Mouse (Mus musculus) forebrain, postnatal 0 days (tissue): Measurements from ENCODE around the gene Cpm. TPM values are rescaled to one million over a fixed set of nuclear protein-coding genes. Genes with fewer than 3 reads are reported as not detected.

Experiments
- ATAC-seq: fragments of 200-750 bp; cut with Nextera tagmentation; 2 replicates; pipeline ENCODE4 v1.8.0; 2017; ENCODE audit warnings: mild to moderate bottlenecking, moderate library complexity
- DNase-seq: peaks from one replicate; pipeline ENCODE4 v3.0.0-alpha.2; 2015
- H3K27ac ChIP-seq: fragments of 300-500 bp; sonication (generic); 2 replicates; pipeline ENCODE4 v1.5.1; 2014; ENCODE audit warnings: low read depth, mild to moderate bottlenecking, antibody characterized with exemption, low read length, moderate library complexity, mixed read lengths
- H3K27me3 ChIP-seq: fragments of 300-500 bp; sonication (generic); 2 replicates; pipeline ENCODE4 v1.6.1; 2014; ENCODE audit warnings: mild to moderate bottlenecking, low read length, mixed read lengths; ENCODE audit not compliant: insufficient read depth
- H3K36me3 ChIP-seq: fragments of 300-500 bp; sonication (generic); 2 replicates; pipeline ENCODE4 v1.6.1; 2014; ENCODE audit warnings: mild to moderate bottlenecking, moderate library complexity; ENCODE audit not compliant: insufficient read depth
- H3K4me1 ChIP-seq: fragments of 300-500 bp; sonication (generic); 2 replicates; pipeline ENCODE4 v1.6.1; 2014; ENCODE audit warnings: antibody characterized with exemption; ENCODE audit not compliant: insufficient read depth
- H3K4me2 ChIP-seq: fragments of 300-500 bp; sonication (generic); 2 replicates; pipeline ENCODE4 v1.6.1; 2014; ENCODE audit warnings: low read depth, mild to moderate bottlenecking, moderate library complexity
- H3K4me3 ChIP-seq: fragments of 300-500 bp; sonication (generic); 2 replicates; pipeline ENCODE4 v1.5.1; 2014; ENCODE audit warnings: low read depth, low read length, mixed read lengths
- H3K9ac ChIP-seq: fragments of 300-500 bp; sonication (generic); 2 replicates; pipeline ENCODE4 v1.6.1; 2014; ENCODE audit warnings: mild to moderate bottlenecking
- H3K9me3 ChIP-seq: fragments of 300-500 bp; sonication (generic); 2 replicates; pipeline ENCODE4 v1.6.1; 2016; ENCODE audit warnings: low read length
- CTCF ChIP-seq: sonication (generic); IDR thresholded peaks from 2 replicates; pipeline ENCODE4 v1.5.1; 2016; ENCODE audit warnings: antibody characterized with exemption, control low read depth, low read depth
- WGBS: fragments of 180-500 bp; shearing (Covaris S2); extraction: QIAGEN DNeasy Blood & Tissue Kit; methylation state at CpG from one replicate; pipeline ENCODE4 v1.1.7; 2014; 5-methylcytosine and 5-hydroxymethylcytosine counted together
- polyA plus RNA-seq: library from polyadenylated mRNA; unstranded; fragments of >200 nt; fragmentation: Nextera tagmentation; extraction: Ambion mirVana; gene quantifications from 2 replicates; pipeline ENCODE4 v1.2.1, GENCODE M21; 2015
- total RNA-seq: library from RNA; depleted of rRNA; stranded (reverse); fragments of >200 nt; gene quantifications from 2 replicates; pipeline ENCODE4 v1.2.3, GENCODE M21; 2014

The Cpm gene
- total and polyA plus RNA-seq, 2 experiments from 2014 or later: 3.4 to 7.5 TPM

GRCm38 (mm10) chr10:117680868-117681513, 51.7 kb downstream of the Cpm start:
- no peaks in the 10 kb centered on the region for H3K36me3 ChIP-seq
- peaks cover under 1% of the 10 kb centered on the region; the same call in 1 of the 2 replicates for H3K4me1 ChIP-seq
- H3K27ac ChIP-seq: no peak overlapping the region
- no peak overlapping the region for H3K4me3 ChIP-seq
- no peak for TF ChIP-seq CTCF
- ATAC-seq (no peak), DNase-seq (no peak)
- WGBS: 90% methylated on average over 12 of the region's 12 CpGs
- H3K9me3 ChIP-seq: no peaks in the 10 kb centered on the region
- no peak overlapping the region for H3K9ac ChIP-seq
- no peak overlapping the region for H3K4me2 ChIP-seq
- no peaks in the 10 kb centered on the region for H3K27me3 ChIP-seq

DNA sequence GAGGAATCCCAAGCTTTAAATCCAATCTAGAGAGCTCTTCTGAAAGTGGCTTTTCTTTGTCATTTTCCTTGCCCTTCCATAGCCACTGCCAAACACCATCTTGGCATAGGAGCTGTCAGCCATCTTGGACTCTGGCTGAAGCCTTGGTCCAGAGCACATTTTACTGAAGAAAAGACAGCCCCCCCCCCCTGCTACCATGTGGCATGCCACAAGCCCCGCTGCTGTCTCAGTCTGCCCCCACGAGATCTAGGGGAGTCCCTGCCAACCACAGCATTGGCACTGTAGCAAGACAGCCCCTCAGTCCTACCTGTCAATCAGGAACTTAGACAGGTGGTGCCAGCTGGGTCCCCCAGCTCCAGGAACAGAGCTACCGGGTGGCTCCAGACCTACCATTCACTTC, 52.2 kb downstream of the Cpm start:
- WGBS: 56% methylated on average over 3 of the region's 3 CpGs
- Histone ChIP-seq H3K9me3 (no peaks in the 10 kb centered on the region), H3K36me3 (no peaks in the 10 kb centered on the region), H3K4me1 (no peaks in the 10 kb centered on the region), H3K4me2 (no peak overlapping the region), H3K27ac (no peak overlapping the region), H3K4me3 (no peak overlapping the region), H3K27me3 (no peaks in the 10 kb centered on the region), H3K9ac (no peak overlapping the region)
- no peak for DNase-seq
- TF ChIP-seq CTCF: no peak
- ATAC-seq: no peak

DNA sequence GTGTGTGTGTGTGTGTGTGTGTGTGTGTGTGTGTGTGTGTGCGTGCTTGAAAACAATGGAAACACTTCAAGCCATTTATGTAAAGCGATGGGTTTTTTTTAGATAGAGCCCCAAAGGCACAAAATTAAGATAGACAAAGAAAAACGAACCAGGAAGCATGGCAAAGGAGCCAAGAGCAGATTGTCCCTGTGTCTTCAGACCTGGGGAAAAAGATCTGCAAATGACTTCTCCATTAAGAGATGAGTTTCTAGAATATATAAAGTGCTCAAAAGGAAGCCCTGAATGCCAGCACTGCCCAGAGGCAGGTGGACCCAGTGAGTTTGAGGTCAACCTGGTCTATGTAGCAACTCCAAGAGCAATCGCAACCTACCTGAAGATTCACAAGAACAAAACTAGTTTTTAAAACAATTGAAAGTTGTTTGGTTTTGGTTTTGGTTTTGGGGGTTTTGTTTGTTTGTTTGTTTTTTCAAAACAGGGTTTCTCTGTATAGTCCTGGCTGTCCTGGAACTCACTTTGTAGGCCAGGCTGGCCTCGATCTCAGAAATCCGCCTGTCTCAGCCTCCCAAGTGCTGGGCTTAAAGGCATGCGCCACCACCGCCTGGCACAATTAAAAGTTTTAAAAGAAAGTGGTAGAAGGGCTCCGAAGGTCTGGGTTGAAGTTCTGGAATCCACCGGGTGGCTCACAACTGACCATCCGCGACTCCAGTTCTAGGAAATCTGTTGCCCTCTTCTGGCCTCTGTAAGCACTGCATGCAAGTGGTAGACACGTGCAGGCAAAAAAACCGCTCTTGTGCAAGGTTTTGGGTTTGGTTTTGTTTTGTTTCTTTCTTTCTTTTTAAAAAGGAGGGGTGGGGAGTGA, 52.9 kb downstream of the Cpm start:
- WGBS: 68% methylated on average over 14 of the region's 14 CpGs
- ATAC-seq (no peak), DNase-seq (peak; percentile 14)
- Histone ChIP-seq H3K4me1 (no peaks in the 10 kb centered on the region), H3K36me3 (0 out of 2 replicates have a peak, but pooled peaks cover under 1% of the 10 kb centered on the region), H3K4me2 (no peak overlapping the region), H3K9ac (no peak overlapping the region), H3K4me3 (no peak overlapping the region), H3K27me3 (no peaks in the 10 kb centered on the region), H3K9me3 (no peaks in the 10 kb centered on the region), H3K27ac (no peak overlapping the region)
- peak; percentile 48 for TF ChIP-seq CTCF

- Histone ChIP-seq H3K36me3 (peaks cover 4% of the 10 kb centered on the region; the same call in 1 of the 2 replicates), H3K9me3 (no peaks in the 10 kb centered on the region), H3K27me3 (no peaks in the 10 kb centered on the region), H3K4me2 (no peak overlapping the region), H3K4me1 (no peaks in the 10 kb centered on the region), H3K9ac (no peak overlapping the region), H3K4me3 (no peak overlapping the region), H3K27ac (no peak overlapping the region)
- no peak for DNase-seq
- ATAC-seq: no peak
- TF ChIP-seq CTCF: no peak
- 83% methylated on average over 30 of the region's 30 CpGs for WGBS
Observed at GRCm38 (mm10) chr10:117682858-117683733, 53.8 kb downstream of the Cpm start.

DNA sequence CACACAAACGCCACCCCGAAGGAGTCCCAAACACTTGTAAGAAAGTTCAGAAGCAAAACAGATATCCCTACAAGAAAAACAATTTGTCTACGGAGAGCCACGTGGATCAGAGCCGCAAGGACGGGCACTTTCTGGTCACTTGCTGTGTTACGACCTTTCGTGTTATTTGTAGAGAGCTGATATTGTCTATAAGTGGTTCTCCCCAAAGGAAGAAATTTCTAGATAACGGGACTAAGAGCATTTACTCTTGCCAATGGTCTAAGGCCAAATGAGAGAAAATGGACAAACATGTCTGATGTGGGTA, 54.4 kb downstream of the Cpm start:
- Histone ChIP-seq H3K36me3 (peaks cover 4% of the 10 kb centered on the region; the same call in 1 of the 2 replicates), H3K9ac (no peak overlapping the region), H3K4me3 (no peak overlapping the region), H3K4me2 (no peak overlapping the region), H3K9me3 (no peaks in the 10 kb centered on the region), H3K4me1 (no peaks in the 10 kb centered on the region), H3K27me3 (no peaks in the 10 kb centered on the region), H3K27ac (no peak overlapping the region)
- no peak for DNase-seq
- TF ChIP-seq CTCF: no peak
- 93% methylated on average over 9 of the region's 9 CpGs for WGBS
- ATAC-seq: no peak

DNA sequence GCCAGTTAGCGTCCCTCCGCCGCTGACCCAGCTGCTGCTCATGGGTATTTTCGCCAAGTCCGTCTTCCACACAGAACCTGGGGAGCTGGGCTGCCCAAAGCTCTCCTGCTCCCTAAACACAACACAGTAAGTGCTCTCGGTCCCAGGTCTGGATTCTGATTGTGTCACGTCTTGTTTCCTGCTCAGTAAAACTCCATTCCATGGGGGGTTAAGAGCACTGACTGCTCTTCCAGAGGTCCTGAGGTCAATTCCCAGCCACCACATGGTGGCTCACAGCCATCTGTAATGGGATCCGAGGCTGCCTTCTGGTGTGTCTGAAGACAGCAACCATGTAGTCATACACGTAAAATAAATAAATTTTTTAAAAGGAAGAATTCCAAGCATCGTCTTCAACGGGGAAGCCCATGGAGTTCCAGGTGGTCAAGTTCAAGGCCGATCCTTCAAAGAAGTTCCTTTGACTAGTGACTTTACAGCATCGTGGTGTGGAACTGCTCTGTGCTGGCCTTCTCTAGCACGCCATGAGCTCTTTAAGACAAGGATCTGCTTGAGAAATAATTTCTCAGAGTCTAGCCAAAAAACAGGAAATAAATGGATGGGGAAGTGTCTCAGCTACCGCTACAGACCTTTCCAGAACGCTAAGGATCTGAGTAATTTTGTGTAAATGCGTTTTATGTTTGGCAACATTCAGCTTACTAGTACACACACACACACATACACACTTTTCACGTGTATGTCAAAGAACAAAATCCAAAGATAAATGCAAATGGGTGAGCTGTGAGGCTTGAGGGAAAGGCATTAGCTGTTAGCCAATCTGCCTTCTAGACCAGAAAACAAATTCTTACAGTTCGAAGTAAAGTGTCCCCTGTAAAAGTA, 55.2 kb downstream of the Cpm start:
- Histone ChIP-seq H3K4me3 (no peak overlapping the region), H3K4me1 (no peaks in the 10 kb centered on the region), H3K9me3 (no peaks in the 10 kb centered on the region), H3K27me3 (no peaks in the 10 kb centered on the region), H3K36me3 (peaks cover 11% of the 10 kb centered on the region), H3K9ac (no peak overlapping the region), H3K4me2 (no peak overlapping the region), H3K27ac (no peak overlapping the region)
- ATAC-seq (no peak), DNase-seq (no peak)
- no peak for TF ChIP-seq CTCF
- 88% methylated on average over 19 of the region's 19 CpGs for WGBS
